Mouse (Mus musculus) urinary bladder, adult 2 months (tissue): ENCODE data around the gene Snx22. TPM values are rescaled to one million over a fixed set of nuclear protein-coding genes. Genes with fewer than 3 reads are reported as not detected.
A peak's percentile ranks its signal among the peaks of the same experiment; 100 is the strongest.

Experiments used
- DNase-seq: peaks from one replicate; pipeline ENCODE4 v3.0.0; 2022; ENCODE audit warnings: low spot score
- polyA plus RNA-seq: library from polyadenylated mRNA; depleted of rRNA; stranded (reverse); fragments of >200 nt; gene quantifications from 2 replicates; pipeline ENCODE4 v1.2.3, GENCODE M21; 2012; rRNA removed

Snx22 gene
- polyA plus RNA-seq, result 0.81 and 1.6 TPM in 2 replicates

- peak; percentile 49 for DNase-seq
These were observed at the start of gene Snx22 for GRCm38 (mm10) chr9:66069583-66069982. Snx22 (minus strand) TSS chr9:66069719.

DNA sequence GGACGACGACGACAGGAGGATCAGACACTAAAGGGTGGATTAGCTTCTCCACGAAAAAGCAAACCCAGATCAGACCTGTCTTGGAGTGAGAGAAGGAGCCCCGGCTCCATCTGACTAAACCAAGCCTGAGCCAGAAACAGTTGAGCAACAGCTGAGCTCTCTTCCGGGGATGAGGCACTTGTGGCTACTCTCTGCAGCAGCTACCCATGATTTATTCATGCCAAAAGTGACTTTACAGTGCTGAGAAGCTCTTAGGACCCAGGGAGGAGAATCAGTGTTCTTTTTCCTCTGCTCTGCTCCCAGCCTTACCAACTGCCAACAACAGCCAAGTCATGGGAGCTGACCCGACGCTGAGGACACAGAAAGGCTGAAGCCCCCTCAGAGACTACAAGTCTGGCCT is 47.4 kb upstream of the Snx22 start:
- DNase-seq, result no peak

DNA sequence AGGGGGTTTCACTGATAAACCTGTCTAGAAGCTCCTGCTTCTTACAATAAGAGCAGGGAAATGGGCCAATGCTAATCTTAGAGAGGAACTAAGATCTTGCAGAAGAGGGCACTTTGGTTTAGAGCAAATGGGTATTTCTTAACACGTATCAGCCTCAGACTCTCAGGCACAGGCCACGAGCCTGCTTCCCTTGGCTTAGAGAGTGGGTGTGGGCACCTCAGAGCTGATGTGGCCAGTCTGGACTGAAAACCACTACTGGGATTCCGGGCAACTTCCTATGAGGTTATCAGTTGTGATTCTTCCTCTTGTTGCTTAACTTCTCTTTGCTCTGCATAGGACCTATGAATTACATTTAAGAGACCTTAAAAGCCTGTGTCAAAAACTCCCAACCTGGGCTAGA is 44.8 kb upstream of the Snx22 start:
- no peak for DNase-seq

DNA sequence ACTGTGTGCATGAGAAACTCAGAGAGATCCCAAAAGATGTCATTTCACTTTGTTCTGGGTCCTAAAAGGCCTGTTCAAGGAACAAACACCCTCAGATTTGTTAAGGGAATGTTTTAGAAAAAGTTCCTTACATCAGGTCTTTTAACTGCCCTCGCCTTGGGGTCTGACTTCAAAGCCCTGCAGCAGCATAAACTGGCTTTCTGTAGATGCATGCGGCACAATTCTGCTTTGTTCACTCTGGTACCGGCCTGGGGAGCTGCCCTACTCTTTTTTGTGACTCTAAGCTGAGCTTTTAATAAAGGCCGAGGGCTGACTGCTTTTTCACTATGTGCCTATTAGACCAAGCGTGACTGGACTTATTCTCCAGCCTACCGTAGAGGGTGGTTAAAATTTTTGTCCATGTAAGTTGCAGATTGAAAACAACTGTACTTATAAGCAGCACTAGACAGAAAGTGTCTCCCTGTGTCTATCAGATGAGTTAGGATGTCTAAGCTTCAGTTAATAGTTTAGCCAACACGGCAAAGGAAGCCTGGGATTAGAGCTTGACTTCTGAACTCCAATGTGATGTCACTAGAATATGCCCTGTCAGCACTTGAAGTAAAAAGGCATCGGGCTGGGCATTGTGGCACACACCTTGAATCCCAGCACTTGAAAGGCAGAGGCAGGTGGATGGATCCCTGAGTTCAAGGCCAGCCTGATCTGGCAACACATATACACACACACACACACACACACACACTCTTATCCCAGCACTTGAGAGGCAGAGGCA is 41.3 kb upstream of the Snx22 start:
- no peak for DNase-seq

DNA sequence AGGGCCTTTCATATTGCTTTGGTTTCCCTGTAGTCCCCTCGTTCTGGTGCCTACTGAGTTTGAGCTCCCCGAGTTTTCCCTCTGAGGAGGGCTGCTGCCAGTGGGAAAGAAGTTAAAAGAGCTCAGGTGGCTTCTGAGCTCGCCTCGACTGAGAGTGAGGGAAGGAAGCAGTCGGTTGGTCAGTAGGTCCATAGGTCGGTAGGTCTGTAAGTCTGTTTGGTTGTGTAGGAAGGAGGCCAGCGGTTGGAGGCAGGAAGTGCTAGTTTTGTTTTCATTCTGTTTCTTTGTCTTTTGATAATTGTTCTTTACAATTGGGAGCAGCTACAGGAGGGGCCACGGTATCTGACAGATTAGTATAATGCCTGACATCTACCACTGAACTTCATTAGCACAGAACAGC is 40.6 kb upstream of the Snx22 start:
- DNase-seq, result no peak

- no peak for DNase-seq
These were observed 40.1 kb upstream of the Snx22 start for GRCm38 (mm10) chr9:66109574-66109973.

- no peak for DNase-seq
These were observed 35.6 kb upstream of the Snx22 start for GRCm38 (mm10) chr9:66105168-66105567.

DNA sequence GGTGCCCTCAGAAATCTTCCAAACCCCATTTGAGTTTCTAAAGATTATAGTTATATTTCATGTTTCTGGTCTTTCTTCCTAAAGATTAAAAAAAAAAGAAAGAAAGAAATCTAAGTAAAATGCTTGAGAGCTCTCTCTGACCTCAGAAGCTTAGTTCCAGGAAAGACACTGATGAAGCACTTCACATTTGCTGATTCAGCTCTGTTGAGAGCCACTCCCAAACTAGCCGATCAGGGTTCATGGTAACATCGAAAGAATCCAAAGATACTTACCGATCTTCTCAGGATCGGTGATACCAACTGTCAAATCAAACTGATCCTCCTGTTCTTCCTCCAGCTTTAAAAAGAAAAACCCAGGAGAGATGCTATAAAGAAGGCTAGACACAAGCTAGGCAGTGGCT is 35.1 kb upstream of the Snx22 start:
- no peak for DNase-seq

DNA sequence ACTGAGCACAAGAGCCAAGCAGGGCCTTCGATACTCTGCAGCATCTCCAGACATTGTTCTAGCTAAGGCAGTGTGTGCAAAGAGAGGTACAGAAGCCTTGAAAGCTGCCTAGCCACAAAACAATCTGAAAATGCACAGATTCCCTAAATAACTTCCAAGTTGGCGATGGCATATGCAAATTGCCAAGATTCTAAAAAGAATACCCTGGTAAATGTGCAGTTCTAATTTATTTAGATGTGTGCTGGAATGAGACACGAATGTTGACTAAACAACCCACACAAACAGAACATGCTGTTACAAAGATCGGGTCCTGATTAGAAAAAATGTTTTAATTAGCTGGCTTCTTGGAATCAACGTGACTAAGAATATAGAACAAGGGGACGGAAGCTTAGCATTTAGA is 33.1 kb upstream of the Snx22 start:
- no peak for DNase-seq

DNA sequence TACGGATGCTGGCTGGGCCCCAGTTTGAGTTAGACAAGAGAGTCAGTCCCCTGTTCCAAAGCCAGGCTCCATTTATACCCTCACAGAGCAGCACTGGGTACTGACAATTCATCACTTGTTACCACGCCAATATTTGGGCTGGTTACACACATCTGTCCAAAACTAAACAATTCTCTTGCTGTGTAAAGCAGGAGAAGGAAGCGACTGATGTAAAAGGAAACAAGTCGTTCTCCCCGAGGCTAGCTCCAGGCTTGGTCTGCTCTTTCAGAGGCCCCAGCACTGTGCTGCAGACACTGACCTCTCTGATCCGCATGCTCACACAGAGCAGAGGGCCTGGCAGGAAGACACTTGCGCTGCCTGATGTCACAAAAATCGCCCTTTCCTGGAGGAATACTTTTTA is 32.1 kb upstream of the Snx22 start:
- DNase-seq, result no peak

GRCm38 (mm10) chr9:66092664-66093063 is 23.1 kb upstream of the Snx22 start:
- DNase-seq, result no peak

GRCm38 (mm10) chr9:66091327-66092231 is 22.1 kb upstream of the Snx22 start:
- no peak for DNase-seq

DNA sequence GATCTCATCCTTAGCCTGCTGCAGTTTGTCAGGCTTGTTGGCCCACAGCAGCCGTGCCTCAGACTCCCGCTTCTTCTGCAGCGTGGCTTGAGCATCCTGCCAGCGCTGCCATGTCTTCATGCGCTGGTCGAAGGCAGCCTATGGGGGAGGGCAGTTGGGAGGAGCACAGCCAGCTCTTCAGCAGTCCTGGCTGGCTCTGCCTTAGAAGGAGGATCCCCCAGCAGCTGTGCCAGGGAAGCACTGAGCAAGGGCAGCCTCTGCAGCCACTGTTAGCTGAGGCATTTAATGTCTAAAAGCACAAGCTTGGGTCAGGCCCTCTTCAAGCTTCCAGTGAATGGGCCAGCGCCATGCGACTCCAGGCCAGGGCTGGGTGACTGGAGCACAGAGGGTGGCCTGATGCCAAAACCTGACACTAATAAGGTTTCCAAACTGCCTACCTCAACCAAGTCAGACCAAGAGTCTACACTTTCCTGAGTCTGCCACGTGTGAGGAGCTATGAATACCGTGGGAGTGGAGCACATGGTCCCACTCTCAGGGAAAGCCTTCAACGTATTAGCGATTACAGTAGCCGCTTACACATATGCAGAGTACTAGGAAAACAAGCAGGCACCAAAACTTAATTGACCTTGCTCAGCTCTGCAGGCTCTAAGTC is 21.2 kb upstream of the Snx22 start:
- DNase-seq, result no peak

GRCm38 (mm10) chr9:66088411-66088810 is 18.9 kb upstream of the Snx22 start:
- DNase-seq, result no peak

- no peak for DNase-seq
These were observed 17.5 kb upstream of the Snx22 start for GRCm38 (mm10) chr9:66087062-66087461.

DNA sequence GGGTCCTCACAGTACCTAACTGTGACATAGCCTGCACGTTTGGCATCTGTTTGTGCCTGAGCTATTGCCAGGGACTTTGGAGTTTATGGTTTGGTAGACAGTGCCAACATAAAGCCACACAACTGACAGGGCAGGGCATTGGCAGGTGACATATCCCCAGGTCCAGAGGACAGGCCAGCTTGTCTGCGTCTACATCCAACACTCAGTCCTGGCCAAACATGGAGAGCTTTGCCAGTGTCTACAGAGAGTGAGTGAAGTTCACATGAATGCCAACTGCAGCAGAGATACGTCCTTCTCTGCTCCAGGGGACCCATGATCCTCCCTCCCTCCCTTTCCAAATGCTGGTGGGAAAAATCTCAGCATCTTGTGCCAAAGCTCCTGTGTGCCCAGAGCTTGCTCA is 14.7 kb upstream of the Snx22 start:
- no peak for DNase-seq

DNA sequence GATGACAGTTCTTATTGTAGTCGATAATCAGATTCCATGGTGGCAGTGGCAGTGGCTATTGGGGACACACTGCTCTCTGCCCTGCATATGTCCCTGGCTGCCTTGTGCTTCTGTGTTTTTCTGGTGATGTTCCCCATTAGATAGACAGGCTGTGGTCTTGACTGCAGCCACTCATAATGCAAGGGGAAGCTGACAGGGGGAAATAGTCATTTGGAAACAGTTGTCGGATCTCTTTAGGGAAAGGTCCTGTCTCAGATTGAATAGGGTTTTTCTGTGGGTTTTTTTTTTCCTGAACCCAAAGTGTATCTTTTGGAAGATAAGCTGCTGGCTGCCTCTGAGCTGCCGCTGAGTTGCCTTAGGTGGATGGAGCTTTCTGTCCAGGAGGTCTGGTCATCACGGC is 12.5 kb upstream of the Snx22 start:
- DNase-seq, result no peak

DNA sequence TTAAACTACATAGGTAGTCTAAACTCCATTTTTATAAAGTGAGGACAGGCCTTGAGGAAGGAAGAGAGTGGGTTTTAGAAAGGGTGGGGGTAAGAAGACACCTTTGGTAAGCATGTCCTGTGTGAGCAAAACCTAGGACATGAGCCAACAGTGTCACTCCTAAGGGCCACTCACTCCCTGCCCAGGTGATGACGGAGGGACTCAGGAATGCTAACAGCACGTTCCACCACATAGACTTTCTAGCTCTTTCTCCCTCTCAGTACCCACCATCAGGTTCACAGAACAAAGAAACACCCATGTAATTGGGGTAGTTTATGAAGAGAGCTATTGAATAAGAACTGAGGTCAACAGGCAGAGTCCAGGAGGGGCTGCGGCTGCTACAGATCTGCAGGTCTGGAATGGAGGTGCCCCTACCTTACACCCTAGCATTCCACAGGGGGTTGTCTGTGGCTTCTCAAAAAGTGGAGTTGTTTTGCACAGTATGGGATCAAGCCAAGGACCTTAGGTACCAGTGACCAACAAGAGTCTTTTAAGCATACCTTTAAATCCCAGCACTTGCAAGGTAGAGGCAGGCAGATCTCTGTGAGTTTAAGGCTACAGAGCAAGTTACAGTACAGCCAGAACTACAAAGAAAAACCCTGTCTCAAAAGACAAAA is 11.4 kb upstream of the Snx22 start:
- DNase-seq, result no peak

- DNase-seq, result no peak
These were observed 9.0 kb upstream of the Snx22 start for GRCm38 (mm10) chr9:66078493-66078892.

DNA sequence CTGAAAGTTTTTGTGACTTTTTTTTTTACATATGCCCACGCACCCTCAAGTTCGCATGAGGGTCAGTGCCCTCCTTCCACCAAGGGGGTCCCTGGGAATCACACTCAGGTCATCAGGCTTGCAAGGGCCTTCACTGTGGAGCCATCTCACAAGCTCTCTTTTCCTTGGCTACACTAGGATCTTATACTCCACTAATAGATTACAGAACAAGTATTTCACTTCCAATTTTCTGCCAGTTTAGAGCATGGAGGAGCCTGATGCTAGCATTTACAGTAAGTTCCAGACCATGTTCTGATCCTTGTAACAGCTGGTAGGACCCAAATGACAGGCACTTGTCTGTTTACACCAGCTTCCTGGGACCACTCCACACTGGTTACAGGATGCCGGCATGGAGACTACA is 8.6 kb upstream of the Snx22 start:
- DNase-seq, result no peak

GRCm38 (mm10) chr9:66072754-66073153 is 3.2 kb upstream of the Snx22 start:
- DNase-seq, result no peak

GRCm38 (mm10) chr9:66070151-66070550 is 632 bp upstream of the Snx22 start:
- no peak for DNase-seq
